Mouse (Mus musculus): ENCODE measurements around the gene Esf1.

DNA sequence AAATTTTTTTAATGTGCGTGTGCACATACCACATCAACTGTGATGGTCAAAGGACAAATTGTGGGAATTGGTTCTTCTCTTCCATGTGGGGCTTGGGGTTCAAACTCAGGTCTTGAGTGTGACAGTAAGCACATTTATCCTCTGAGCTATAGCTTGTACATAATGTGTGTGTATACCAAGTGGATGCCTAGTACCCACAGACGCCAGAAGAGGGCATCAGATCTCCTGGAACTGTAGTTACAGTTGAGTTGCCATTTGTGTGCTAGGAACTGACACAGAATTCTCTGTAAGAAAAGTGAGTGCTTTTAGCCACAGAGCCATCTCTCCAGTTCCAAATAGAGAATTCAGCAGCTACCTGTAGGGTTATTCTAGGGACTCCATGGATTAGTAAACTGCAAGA, 44.8 kb downstream of the Esf1 start:
- TF ChIP-seq CTCF (IDR thresholded peaks at IDR 0.05; ENCODE audit: control insufficient read depth, insufficient read depth, insufficient read length) (no peak), MYOG (IDR thresholded peaks at IDR 0.05; ENCODE audit: control insufficient read depth, extremely low read depth, insufficient read length) (no peak), CEBPB (IDR thresholded peaks at IDR 0.05; ENCODE audit: low read depth) (no peak), FOSL1 (IDR thresholded peaks at IDR 0.05; ENCODE audit: insufficient read depth, low read length, poor library complexity, severe bottlenecking) (no peak), USF1 (IDR thresholded peaks at IDR 0.05; ENCODE audit: low read depth) (no peak), MYOD1 (IDR thresholded peaks at IDR 0.05; ENCODE audit: control insufficient read depth, insufficient read length, low read depth) (no peak), MAX (IDR thresholded peaks at IDR 0.05) (no peak)
